Mouse (Mus musculus): ENCODE measurements around the gene Zfp507.

- no peak for TF ChIP-seq CTCF (IDR thresholded peaks at IDR 0.05; ENCODE audit: low read depth)
- TF ChIP-seq EP300 (IDR thresholded peaks at IDR 0.05; ENCODE audit: low read depth): no peak
Measured at GRCm38 (mm10) chr7:35790926-35791325, 11.9 kb downstream of the Zfp507 start.

Measured in heart, postnatal 0 days (tissue).